Mouse (Mus musculus) cerebellum, adult 8-10 months (tissue): ENCODE measurements at regions not wholly inside any gene's neighbourhood (a gene's known extent, or its start where the extent isn't known, plus 50 kb on each side); places are given as distances from the start of the nearest gene placed in this dataset.
"Not testable (repeated sequence)": the region's sequence is repeated elsewhere in the genome, so short reads cannot be mapped to it uniquely, and the experiment has no call there.

ENCODE experiments used
- DNase-seq: peaks from one replicate; pipeline ENCODE4 v3.0.0; 2022

DNA sequence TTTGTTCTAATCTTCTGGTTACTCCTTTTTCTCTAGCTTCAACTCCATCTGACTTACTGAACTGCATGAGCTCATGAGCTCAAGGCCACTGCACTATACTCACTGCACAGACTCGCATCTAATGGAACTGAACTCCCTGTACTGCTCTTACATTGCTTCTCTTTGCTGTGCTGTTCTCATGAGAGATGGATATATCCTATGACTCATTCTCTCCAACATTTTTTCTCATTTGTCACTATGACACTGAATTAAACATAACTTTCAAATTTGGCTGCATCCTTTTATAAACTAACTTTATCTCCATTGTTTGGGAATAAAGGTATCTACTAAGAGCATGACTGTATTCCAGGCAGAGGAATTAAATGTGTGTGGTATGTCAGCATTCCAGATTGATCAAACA, 806.2 kb downstream of the Rab28 start:
- no peak for DNase-seq

DNA sequence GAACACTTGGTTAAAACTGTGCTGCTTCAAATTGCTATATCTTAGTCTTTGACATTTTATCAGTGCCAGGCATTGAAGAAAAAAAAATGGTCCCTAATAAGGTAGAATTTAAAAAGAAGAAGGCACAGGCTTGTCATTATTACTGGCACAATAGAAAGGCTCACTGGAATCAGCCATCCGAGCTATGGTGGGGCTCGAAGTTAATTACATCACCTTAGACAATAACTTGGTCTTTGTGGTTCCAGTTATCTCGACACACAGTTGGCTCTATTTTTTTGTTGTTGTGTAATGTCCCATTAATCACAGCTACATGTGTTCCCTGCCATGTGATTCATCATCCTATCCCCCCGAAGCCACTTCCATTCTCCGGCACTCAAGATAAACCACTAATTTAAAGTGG, 825.1 kb downstream of the Rab28 start:
- DNase-seq: no peak

DNA sequence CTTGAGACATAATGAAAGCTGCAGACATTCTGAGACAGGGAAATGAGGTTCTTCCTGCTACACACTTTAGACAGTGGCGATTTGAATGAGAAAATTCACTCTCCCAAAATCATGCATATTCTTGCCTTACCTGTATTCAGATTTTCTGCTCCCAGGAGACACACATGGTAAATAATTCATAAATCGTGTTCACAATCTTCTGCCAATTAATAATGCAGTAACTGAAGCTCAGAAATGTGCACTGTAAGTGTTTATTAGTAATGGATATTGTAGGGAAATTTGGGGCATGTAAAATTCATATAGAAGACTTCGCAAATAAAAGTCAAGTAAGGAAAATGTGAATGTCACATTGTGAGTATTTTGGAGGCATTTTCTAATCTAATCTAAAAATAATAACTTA, 830.2 kb downstream of the Rab28 start:
- DNase-seq: no peak

- not testable (repeated sequence) for DNase-seq
Observed at GRCm38 (mm10) chr5:40862349-40862748, 845.6 kb downstream of the Rab28 start.
